Mouse (Mus musculus) CH12.LX (cell line): ENCODE data around the gene Coa4.

Experiments
- CTCF ChIP-seq, 2 experiments: IDR thresholded peaks in 1 of 2; conservative IDR thresholded peaks in 1 of 2; 2 replicates each; pipeline ENCODE4 v1.5.1; 2011 to 2012; ENCODE audit warnings: low read depth in 2 of 2, low read length in 2 of 2, improper control_type of control experiment in 1 of 2, inconsistent platforms in 1 of 2, mild to moderate bottlenecking in 1 of 2, moderate library complexity in 1 of 2
- EP300 ChIP-seq: IDR thresholded peaks from 2 replicates; pipeline ENCODE4 v1.6.1; 2011; ENCODE audit warnings: low read length, improper control_type of control experiment
- HCFC1 ChIP-seq: IDR thresholded peaks from 2 replicates; pipeline ENCODE4 v1.6.1; 2012; ENCODE audit warnings: low read depth, mild to moderate bottlenecking, inconsistent platforms, low read length, improper control_type of control experiment
- JUND ChIP-seq: conservative IDR thresholded peaks from 2 replicates; pipeline ENCODE4 v1.6.1; 2011; ENCODE audit warnings: low read depth, low read length, improper control_type of control experiment
- MAFK ChIP-seq: IDR thresholded peaks from 2 replicates; pipeline ENCODE4 v1.6.1; 2011; ENCODE audit warnings: low read length, improper control_type of control experiment; ENCODE audit not compliant: insufficient replicate concordance
- MXI1 ChIP-seq: IDR thresholded peaks from 2 replicates; pipeline ENCODE4 v1.6.1; 2011; ENCODE audit warnings: mild to moderate bottlenecking, low read depth, low read length, improper control_type of control experiment
- POLR2A ChIP-seq: IDR thresholded peaks from 2 replicates; pipeline ENCODE4 v1.6.1; 2011; ENCODE audit warnings: low read depth, mild to moderate bottlenecking, improper control_type of control experiment, low read length
- USF1 ChIP-seq: IDR thresholded peaks from 2 replicates; pipeline ENCODE4 v1.6.1; 2014; ENCODE audit warnings: low read depth, mild to moderate bottlenecking, inconsistent platforms, low read length, improper control_type of control experiment
- ZMIZ1 ChIP-seq: IDR thresholded peaks from 2 replicates; pipeline ENCODE4 v1.6.1; 2012; ENCODE audit warnings: low read depth, mild to moderate bottlenecking, inconsistent platforms, low read length, improper control_type of control experiment

DNA sequence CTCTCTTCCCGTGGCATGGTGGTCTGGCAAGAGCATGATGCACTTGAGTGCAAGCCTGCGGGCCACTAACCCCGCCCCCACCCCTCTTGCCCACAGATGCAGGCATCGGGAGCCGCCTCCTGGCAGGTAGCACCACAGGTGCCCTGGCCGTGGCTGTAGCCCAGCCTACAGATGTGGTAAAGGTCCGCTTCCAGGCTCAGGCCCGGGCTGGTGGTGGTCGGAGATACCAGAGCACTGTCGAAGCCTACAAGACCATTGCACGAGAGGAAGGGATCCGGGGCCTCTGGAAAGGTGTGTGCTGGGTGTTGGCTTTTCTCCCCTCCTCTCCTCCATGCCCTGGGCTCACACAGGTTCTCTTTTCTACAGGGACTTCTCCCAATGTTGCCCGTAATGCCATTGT is 38.9 kb upstream of the Coa4 start:
- TF ChIP-seq MXI1 (no peak), POLR2A (no peak), ZMIZ1 (no peak), EP300 (no peak), CTCF (conservative IDR thresholded peaks at IDR 0.05 in 1 of 2, IDR thresholded peaks at IDR 0.05 in 1 of 2; ENCODE audit: low read depth in 2 of 2, low read length in 2 of 2) (no peak), MAFK (no peak), HCFC1 (no peak), USF1 (no peak), JUND (no peak)
